Mouse (Mus musculus): ENCODE data around the gene Gprasp2. TPM values are rescaled to one million over a fixed set of nuclear protein-coding genes. Genes with fewer than 3 reads are reported as not detected.
A peak's percentile ranks its signal among the peaks of the same experiment; 100 is the strongest.
"Not testable (repeated sequence)": the region's sequence is repeated elsewhere in the genome, so short reads cannot be mapped to it uniquely, and the experiment has no call there.

The Gprasp2 gene
- polyA plus RNA-seq (2012; ENCODE audit: insufficient read depth, insufficient read length, low replicate concordance, missing spikeins): 81.4 TPM in 1 of 2 replicates, not detected in the other

DNA sequence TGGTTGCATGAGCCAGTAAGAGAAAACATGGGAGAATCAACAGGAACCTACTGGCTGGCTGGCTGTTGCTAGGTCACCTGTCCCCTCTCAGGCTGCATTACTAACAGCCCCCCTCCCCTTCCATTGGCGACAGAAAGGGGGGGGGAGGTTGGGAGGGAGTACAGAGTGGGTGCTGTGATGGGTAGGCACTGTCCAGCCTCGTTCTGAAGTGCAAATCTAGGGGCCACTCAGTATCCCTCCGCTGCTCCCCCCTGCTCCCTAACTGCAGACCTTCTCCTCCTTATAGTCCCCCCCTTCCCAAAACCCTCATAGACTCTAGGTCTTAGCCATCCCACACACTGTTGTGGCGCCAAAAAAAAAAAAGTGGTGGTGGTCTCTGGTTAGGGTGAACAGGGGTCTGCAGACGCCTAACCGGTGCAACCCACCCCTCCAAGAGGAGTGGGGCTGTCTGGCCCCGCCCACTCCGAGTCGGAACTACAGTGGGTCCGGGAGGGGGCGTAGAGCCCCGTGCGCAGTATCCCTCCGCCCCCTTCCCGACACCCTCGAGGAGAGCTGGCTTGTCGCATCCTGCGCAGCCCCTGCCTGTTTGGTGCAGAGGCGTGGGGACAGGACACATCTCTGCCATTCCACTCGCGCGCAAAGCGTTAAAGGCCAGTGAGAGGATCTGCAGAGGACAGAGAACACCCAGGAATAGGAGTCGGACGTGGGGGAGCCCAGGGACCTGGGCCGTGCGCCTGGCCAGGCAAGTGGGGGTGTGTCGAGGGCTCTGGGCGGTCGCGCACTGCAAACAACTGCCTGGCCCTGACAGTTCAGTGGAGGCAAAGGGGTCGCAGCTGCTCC lies at the start of gene Gprasp2:
Gene Gprasp2 (plus strand): TSS at position 514 of the 840 bp plus-strand sequence.
- 17% methylated on average over 29 of the region's 32 CpGs for WGBS
- TF ChIP-seq POLR2A (IDR thresholded peaks at IDR 0.05; ENCODE audit: insufficient read depth, low read depth, low read length): 0 out of 2 replicates have a peak, but pooled peaks have one; percentile 13

DNA sequence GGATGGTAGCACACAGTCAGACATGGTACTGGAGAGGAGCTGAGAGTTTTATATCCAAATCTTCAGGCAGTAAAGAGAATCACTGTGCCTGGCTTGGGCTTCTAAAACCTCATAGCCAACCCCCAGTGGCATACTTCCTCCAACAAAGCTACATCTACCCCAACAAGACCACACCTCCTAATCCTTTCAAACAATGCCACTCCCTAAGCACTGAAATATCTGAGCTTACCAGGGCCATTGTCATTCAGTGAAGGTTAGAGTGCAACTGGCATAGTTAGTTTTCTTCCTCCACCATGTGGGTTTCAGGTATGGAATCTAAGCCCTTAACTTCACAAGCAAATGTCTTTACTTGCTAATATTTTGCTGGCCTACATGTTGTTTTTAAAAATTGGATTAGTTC lies 47.3 kb upstream of the Gprasp2 start:
- no peaks in the 10 kb centered on the region for H3K4me1 ChIP-seq (ENCODE audit: control insufficient read depth, insufficient read depth, low read length)
- no peak overlapping the region for H3K4me3 ChIP-seq (ENCODE audit: insufficient read depth, low read depth, low read length)
- H3K27ac ChIP-seq (ENCODE audit: insufficient read depth, low read depth, low read length): no peak overlapping the region
- no peak for TF ChIP-seq POLR2A (IDR thresholded peaks at IDR 0.05; ENCODE audit: insufficient read depth, low read depth, low read length)
- no peak for TF ChIP-seq CTCF (IDR thresholded peaks at IDR 0.05; ENCODE audit: insufficient read depth, low read depth, low read length)

More for the DNA sequence above, at the start of gene Gprasp2:
- H3K4me1 ChIP-seq (ENCODE audit: control insufficient read depth, insufficient read depth, low read length): not testable (repeated sequence)
- peak within 1 kb of the TSS; percentile 75; the same call in 1 of the 2 replicates for H3K27ac ChIP-seq (ENCODE audit: insufficient read depth, low read depth, low read length)
- peak within 1 kb of the TSS; percentile 83 for H3K4me3 ChIP-seq (ENCODE audit: insufficient read depth, low read depth, low read length)

DNA sequence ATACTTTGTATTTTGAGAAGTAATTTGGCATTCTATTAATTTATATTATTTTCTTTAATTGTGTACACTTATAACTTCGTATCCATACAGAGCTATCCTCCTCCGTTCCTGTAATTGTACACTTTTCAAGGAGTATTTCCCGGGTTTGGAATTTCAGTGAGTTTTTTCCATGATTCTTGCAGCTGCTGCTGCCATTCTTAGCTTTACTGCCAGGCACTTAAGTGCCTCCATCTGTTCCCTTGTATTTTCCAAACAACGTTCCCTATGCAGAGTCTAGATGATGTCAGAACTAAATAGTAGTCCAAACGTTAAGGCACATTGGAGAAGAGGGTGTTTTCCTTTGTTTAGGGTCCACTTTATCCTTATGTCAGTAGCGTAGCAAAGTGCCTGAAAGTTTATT lies 46.5 kb upstream of the Gprasp2 start:
- Histone ChIP-seq H3K4me3 (ENCODE audit: insufficient read depth, low read depth, low read length) (no peak overlapping the region), H3K4me1 (ENCODE audit: control insufficient read depth, insufficient read depth, low read length) (no peaks in the 10 kb centered on the region), H3K27ac (ENCODE audit: insufficient read depth, low read depth, low read length) (no peak overlapping the region)
- TF ChIP-seq CTCF (IDR thresholded peaks at IDR 0.05; ENCODE audit: insufficient read depth, low read depth, low read length): no peak
- WGBS: 51% methylated on average over 6 of the region's 6 CpGs

DNA sequence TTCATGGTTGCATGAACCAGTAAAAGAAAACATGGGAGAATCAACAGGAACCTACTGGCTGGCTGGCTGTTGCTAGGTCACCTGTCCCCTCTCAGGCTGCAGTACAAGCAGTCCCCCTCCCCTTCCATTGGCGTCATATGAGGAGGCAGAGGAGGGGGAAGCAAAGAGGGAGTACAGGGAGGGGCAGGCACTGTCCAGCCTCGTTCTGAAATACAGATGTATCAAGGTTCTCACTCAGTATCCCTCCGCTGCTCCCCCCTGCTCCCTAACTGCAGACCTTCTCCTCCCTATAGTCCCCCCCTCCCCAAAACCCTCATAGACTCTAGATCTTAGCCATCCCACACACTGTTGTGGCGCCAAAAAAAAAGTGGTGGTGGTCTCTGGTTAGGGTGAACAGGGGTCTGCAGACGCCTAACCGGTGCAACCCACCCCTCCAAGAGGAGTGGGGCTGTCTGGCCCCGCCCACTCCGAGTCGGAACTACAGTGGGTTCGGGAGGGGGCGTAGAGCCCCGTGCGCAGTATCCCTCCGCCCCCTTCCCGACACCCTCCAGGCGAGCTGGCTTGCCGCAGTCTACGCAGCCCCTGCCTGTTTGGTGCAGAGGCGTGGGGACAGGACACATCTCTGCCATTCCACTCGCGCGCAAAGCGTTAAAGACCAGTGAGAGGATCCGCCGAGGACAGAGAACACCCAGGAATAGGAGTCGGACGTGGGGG lies 43.1 kb upstream of the Gprasp2 start:
- H3K4me1 ChIP-seq (ENCODE audit: control insufficient read depth, insufficient read depth, low read length): not testable (repeated sequence)
- WGBS: 29% methylated on average over 27 of the region's 27 CpGs
- peak overlapping the region; percentile 80 for H3K27ac ChIP-seq (ENCODE audit: insufficient read depth, low read depth, low read length)

DNA sequence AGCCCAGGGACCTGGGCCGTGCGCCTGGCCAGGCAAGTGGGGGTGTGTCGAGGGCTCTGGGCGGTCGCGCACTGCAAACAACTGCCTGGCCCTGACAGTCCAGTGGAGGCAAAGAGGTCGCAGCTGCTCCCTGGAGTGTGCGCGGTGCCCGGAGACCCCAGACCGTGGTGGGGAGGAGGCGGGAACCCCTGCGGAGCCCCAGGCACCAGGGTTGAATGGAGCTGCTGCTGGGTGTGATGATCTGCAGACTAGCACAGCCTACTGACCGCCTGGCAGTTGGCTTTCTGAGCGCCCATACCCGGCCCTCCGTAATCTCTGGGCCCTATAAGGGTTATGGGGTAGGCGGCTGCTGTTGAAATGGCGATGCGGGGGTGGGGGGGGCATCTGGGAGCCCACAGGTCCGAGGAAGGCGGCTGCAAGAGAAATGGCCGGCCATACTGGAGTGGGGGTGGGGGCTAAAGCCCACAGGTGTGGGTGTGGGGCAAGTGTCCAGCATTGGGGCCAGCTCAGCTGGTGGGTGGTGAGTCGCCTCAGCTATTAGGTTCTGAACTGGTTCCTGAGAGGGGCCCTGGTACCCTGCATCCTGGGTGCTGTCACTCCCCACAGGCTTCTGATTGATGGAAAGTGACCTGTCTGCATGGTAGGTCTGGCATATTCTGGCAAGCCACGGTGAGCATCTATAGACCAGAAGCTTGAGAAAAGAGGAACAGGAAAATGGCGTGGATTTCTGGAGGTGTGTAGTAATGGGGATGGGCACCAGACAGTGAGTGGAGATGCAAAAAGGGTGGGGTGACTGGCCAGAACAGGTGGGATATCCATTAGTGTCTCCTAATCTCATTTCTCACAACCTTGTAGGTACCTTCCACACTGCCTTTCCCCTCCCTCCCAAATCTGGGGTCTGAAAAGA lies 42.3 kb upstream of the Gprasp2 start:
- WGBS: 13% methylated on average over 25 of the region's 26 CpGs
- peak overlapping the region; percentile 67 for H3K4me3 ChIP-seq (ENCODE audit: insufficient read depth, low read depth, low read length)
- not testable (repeated sequence) for H3K4me1 ChIP-seq (ENCODE audit: control insufficient read depth, insufficient read depth, low read length)
- H3K27ac ChIP-seq (ENCODE audit: insufficient read depth, low read depth, low read length): peak overlapping the region; percentile 80

More for the DNA sequence above, 43.1 kb upstream of the Gprasp2 start:
- H3K4me3 ChIP-seq (ENCODE audit: insufficient read depth, low read depth, low read length): peak overlapping the region; percentile 67
- 0 out of 2 replicates have a peak, but pooled peaks have one; percentile 40 for TF ChIP-seq POLR2A (IDR thresholded peaks at IDR 0.05; ENCODE audit: insufficient read depth, low read depth, low read length)

DNA sequence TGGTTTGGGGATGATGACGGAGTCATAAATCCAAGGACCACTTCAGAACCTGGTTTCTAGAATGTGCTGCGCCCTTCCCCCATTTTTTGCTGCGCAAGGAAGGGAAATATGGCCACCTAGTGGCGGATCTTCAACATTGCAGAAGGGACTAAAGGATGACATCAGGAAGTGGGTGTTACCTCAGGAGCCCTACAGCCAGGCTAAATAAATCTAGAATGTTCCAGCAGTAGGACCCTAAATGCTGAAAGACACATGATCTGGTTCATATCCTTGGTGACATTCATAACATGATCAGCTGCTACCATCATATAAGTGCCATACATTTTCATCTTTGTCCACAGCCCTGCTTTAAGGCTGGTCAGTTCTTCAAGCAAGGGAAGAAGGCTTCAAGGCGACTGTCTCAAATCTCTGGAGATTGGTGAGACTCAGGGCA lies 41.6 kb upstream of the Gprasp2 start, which contains the start of gene Bhlhb9:
Gene Bhlhb9 (plus strand): TSS at position 383 of the 433 bp plus-strand sequence.
- WGBS: 14% methylated on average over 4 of the region's 5 CpGs
- H3K4me3 ChIP-seq (ENCODE audit: insufficient read depth, low read depth, low read length): peak within 1 kb of the TSS; percentile 67
- not testable (repeated sequence) for H3K4me1 ChIP-seq (ENCODE audit: control insufficient read depth, insufficient read depth, low read length)
- H3K27ac ChIP-seq (ENCODE audit: insufficient read depth, low read depth, low read length): peak within 1 kb of the TSS; percentile 80

DNA sequence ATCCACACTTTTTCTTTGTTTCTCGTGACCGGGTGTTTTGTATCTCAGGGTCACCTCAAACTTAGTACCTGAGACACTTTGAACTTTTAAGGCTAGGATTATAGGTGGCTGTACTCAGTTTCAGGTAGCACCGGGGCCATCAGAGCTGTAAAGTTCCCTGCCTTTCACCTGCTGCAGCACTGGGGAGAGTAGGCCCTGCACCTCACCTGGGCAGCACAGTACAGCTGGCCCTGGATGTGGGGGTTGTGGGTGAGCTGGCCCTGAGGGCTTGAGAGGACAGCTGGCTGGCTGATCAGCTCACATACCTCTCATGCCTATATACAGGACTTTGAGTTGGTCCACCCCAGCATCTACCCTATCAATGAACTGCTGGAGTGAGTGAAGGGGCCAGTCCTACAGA lies 34.7 kb upstream of the Gprasp2 start:
- no peak overlapping the region for H3K27ac ChIP-seq (ENCODE audit: insufficient read depth, low read depth, low read length)
- 86% methylated on average over 3 of the region's 3 CpGs for WGBS
- TF ChIP-seq CTCF (IDR thresholded peaks at IDR 0.05; ENCODE audit: insufficient read depth, low read depth, low read length): no peak
- no peak for TF ChIP-seq POLR2A (IDR thresholded peaks at IDR 0.05; ENCODE audit: insufficient read depth, low read depth, low read length)
- H3K4me1 ChIP-seq (ENCODE audit: control insufficient read depth, insufficient read depth, low read length): 0 out of 2 replicates have a peak, but pooled peaks cover 2% of the 10 kb centered on the region
- no peak overlapping the region for H3K4me3 ChIP-seq (ENCODE audit: insufficient read depth, low read depth, low read length)

DNA sequence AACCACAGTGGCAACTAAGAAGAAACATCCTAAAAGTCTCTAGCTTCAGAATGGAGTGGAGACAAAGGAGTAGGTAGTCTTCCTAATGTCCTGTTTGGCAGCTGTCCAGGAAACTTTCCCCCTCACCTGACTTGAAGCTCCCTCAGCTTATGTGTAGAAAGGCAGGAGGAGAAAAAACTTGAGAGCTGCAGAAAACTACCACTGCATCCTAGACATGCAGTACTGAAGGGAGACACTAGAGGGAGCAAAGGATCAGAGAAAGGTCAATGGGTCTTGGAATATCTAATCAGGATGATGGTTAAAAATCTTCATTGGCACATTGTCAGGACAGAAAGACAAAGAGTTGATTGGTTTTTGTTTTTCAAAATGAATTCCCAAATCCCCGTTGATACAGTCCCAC lies 33.1 kb upstream of the Gprasp2 start:
- 0 out of 2 replicates have a peak, but pooled peaks cover 2% of the 10 kb centered on the region for H3K4me1 ChIP-seq (ENCODE audit: control insufficient read depth, insufficient read depth, low read length)
- 27% methylated on average over 1 of the region's 1 CpGs for WGBS
- H3K4me3 ChIP-seq (ENCODE audit: insufficient read depth, low read depth, low read length): no peak overlapping the region
- no peak overlapping the region for H3K27ac ChIP-seq (ENCODE audit: insufficient read depth, low read depth, low read length)
- TF ChIP-seq CTCF (IDR thresholded peaks at IDR 0.05; ENCODE audit: insufficient read depth, low read depth, low read length) (no peak), POLR2A (IDR thresholded peaks at IDR 0.05; ENCODE audit: insufficient read depth, low read depth, low read length) (no peak)

DNA sequence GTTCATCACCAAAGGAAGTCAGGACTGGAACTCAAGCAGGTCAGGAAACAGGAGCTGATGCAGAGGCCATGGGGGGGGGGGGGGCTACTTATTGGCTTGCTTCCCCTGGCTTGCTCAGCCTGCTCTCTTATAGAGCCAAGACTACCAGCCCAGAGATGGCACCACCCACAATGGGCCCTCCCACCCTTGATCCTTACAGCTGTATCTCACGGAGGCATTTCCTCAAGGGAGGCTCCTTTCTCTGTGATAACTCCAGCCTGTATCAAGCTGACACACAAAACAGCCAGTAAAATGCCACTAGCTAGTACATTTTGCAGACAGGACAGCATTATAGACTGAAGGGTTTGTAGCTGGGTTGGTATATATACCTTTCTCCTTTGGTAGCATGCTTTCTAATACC lies 2.9 kb upstream of the Gprasp2 start:
- WGBS: 40% methylated on average over 1 of the region's 1 CpGs
- not testable (repeated sequence) for H3K27ac ChIP-seq (ENCODE audit: insufficient read depth, low read depth, low read length); H3K4me1 ChIP-seq (ENCODE audit: control insufficient read depth, insufficient read depth, low read length); H3K4me3 ChIP-seq (ENCODE audit: insufficient read depth, low read depth, low read length)

Data from olfactory bulb, adult 2 months (tissue).